Mouse (Mus musculus): ENCODE measurements around the gene Tiam1.

Gene Tiam1

GRCm38 (mm10) chr16:89954114-89954513, 189.5 kb downstream of the Tiam1 start:
- no peak for DNase-seq (ENCODE audit: low read depth)

GRCm38 (mm10) chr16:89952821-89953220, 190.7 kb downstream of the Tiam1 start:
- peak; percentile 77 for DNase-seq (ENCODE audit: low read depth)

DNA sequence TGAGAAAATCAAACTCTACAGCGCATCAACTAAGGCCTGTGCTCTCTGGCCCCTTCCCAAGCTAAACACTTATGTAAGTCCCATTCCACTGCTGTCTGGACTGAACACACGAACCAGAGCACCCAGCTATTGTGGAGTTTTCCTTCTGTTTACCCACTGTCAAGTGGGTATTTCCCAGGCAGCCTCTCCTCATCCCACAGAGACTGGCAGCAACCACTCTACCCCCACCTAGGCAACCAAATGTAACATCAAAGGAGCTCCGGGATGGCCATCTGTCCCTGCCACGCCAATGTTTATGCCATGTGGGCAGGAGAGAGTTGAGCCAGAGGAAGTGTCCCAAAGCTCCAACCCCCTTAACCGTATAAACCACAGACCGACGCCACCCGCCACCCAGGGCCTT, 192.8 kb downstream of the Tiam1 start:
- DNase-seq (ENCODE audit: low read depth): no peak

DNA sequence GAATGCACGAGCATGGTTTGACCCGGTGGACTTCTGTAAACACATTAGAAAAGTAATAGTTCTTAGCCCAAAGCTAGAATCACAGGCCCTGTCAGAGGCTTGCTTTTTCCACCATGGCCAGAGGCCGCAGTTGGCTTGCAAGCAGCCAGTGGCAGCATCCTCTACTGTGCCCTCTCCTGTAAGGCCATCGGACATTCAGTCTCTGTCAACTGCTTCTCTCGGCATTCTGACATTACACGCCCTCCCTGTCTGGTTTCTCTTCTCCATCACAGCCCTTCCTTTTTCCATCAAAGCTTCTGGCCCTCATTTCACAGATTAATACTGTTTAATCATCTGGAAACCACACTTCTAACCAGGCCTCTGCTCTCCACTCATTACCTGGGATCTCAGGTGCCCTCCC, 193.3 kb downstream of the Tiam1 start:
- DNase-seq (ENCODE audit: low read depth): no peak

DNA sequence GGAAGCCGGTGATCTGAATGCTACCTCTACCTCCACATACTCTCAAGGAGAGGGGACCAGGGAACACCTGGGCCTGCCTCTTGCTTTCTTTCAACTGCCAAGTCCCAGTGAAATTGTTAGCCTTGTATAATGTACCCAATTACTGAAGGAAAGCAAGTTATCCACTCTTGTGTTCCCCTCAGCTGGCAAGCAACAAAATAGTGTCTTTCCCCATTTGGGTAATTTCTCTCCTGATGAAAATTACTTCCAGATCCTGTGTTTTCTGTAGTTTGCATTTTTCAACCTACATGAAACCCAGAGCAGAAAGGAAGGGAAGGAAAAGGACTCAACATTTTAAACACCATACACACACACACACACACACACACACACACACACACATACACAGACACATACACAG, 195.5 kb downstream of the Tiam1 start:
- DNase-seq (ENCODE audit: low read depth): no peak

DNA sequence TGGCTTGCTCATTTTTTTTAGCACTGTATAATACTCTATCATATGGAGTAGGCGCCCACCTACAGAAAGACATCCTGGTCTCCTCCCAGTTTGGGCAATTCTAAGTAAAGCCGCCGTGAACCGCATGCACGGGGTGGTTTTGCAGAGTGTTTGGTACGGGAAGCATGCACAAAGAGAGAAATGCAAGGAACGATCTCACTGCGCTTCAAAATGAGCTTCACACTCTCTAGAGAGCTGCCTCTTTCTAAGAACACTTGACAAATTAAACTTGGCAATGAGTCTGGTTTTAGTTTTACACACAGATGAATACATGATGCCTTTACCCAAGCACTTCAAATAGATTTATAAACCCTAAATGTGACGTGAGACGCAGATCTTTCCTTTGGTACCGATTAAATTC, 196.8 kb downstream of the Tiam1 start:
- DNase-seq (ENCODE audit: low read depth): no peak

DNA sequence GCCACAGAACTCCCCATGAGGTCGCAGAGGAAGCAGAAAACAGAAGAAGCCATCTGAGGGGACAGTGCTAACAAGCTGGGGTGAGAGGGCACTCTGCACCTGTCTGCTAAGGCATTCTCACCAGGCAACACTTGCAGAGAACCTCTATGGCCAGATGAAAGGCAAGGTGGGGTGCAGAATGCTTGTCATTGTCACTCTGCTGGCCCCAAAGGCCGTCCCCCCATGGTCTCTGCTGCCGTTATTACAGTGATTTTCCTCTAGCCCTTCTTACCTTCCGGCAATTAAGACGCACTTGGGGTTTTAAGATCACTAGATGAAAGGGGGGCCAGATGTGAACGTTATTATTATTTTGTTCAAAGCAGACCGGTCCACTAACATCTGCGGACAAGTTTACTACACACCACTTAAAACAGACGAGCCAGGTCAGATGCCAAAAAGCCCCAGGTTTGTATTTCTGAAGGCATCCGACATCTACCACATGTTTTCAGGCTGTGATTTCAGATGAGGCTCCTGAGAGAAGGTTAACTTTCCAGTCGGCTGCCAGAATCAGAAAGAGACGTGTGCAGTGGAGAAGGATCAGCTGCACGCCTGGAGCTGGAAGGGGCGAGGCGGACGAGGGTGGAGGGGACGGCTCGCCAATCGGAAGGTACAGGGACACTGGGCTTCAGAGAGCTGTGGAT, 198.8 kb downstream of the Tiam1 start:
- no peak for DNase-seq (ENCODE audit: low read depth)

- DNase-seq (ENCODE audit: low read depth): no peak
Observed at GRCm38 (mm10) chr16:89944050-89944449, 199.5 kb downstream of the Tiam1 start.

DNA sequence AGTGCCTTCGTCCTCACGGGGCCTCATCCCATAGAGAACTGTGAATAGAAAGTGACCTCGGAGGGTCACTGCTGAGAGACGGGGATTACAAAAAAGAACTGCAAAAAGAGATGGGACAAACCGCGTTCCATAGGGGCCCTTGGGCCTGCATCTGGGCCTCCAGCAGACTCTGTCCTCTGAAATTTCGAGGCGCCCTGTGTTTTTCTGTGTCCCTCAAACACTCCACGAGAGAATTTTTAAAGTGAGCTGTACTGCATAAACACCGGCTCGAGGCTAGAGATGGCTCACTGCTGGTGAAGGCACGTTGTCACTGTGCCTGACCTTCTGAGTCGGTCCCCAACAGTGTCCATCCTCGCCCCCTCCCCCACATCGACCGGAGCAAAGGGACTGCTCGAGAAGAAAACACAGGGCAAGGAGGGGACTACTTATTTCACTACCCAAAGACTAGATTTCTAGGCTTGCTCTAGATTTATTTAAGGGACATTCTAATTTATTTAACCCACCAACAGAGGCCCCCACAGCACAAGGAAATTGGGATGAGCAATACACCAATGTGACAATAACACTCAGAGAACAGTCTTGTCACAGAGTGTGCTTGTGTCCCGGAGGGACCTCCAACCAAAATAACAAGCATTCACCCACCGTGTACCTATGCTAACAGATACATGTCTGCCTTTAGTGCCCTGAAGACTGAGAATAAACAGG, 200.2 kb downstream of the Tiam1 start:
- no peak for DNase-seq (ENCODE audit: low read depth)

GRCm38 (mm10) chr16:89940696-89941095, 202.9 kb downstream of the Tiam1 start:
- no peak for DNase-seq (ENCODE audit: low read depth)

GRCm38 (mm10) chr16:89938277-89938676, 205.3 kb downstream of the Tiam1 start:
- DNase-seq (ENCODE audit: low read depth): no peak

DNA sequence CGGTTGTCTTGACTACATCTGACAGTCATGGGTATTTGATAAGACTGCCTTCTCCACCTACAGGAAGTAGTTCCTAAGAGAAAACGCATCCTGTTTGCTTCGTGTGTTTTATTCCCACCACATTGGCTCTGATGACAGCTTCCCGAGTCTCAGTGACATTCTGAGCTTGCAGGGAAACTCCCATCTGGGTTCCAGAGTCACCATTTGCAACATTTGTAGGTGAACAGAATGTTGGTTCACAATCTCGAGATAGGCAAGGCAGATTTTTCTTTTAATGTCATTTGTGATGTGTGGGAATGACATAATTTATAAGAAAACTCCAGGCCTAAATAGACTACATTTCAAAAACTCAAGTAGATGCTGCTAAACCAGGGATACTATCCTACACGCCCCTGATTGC, 207.0 kb downstream of the Tiam1 start:
- no peak for DNase-seq (ENCODE audit: low read depth)

- no peak for DNase-seq (ENCODE audit: low read depth)
Observed at GRCm38 (mm10) chr16:89935398-89935797, 208.2 kb downstream of the Tiam1 start.

- no peak for DNase-seq (ENCODE audit: low read depth)
Observed at GRCm38 (mm10) chr16:89934616-89935015, 209.0 kb downstream of the Tiam1 start.

- DNase-seq (ENCODE audit: low read depth): no peak
Observed at GRCm38 (mm10) chr16:89933976-89934375, 209.6 kb downstream of the Tiam1 start.

- DNase-seq (ENCODE audit: low read depth): no peak
Observed at GRCm38 (mm10) chr16:89928611-89929010, 215.0 kb downstream of the Tiam1 start.

DNA sequence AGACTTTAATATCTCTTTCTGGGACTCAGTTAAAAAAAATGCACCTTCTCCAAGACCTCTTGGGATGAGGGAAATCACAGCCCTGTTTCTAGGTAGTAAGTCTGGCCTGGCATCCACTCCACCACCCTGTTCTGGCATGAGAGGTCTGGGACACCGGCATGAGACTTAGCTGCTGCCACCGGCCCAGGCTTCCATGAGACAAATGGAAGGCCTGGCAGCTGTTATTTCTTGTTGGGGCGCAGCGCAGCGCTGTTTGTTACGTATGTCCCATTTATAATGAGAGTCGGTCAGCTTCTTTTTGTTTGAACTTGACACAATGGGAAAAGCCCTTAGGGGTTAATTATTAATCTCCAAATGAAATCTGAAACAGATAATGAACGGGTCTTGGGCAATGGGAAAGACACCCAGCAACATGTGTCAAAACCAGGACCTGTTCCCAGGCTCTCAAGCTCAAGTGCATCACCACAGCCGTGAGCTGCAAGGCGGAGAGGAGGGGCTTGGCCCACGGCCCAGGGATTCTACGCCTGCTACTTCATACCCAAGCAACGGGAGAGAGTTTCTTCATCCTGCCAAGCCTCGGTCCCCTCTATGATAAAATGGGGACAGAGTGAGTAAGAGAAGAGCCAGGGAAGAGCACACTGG, 219.2 kb downstream of the Tiam1 start:
- DNase-seq (ENCODE audit: low read depth): peak; percentile 5

DNA sequence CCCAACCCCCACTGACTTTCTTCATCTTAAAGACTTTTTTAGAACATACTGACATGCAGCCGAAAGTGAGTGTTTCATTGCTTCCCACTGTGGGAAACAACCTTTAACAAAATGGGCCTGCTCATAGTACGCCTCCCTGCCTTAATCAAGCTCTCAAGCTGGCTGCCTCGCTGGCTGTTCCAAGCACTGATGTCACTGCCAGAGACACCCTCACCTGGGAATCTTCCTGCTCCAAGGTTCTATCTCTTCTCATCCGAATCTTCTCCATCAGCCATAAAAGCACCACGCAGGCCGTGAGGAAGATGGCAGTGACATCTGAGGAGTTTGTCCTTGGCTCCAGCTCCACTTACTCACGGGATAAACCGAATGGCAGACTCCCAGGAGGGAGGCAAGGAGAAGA, 220.3 kb downstream of the Tiam1 start:
- no peak for DNase-seq (ENCODE audit: low read depth)

DNA sequence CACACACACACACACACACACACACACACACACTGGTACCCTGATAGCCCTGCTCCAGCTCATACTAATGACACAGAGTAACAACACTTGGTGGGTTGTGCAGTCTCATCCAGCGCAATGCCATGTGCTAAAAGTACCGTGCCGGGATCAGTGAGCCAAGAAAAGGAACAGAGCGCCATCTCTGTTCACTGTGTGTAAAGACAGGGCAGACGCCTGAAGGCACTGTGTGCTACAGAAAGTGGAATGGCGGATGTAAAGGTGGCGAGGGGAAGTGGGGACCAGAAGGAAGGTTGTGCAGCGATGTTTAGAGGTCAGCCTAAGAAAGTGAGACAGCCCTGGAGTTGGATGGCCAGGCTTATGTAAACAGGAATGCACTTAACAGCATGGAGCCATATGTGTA, 221.1 kb downstream of the Tiam1 start:
- no peak for DNase-seq (ENCODE audit: low read depth)

GRCm38 (mm10) chr16:89921370-89921769, 222.2 kb downstream of the Tiam1 start:
- DNase-seq (ENCODE audit: low read depth): no peak

DNA sequence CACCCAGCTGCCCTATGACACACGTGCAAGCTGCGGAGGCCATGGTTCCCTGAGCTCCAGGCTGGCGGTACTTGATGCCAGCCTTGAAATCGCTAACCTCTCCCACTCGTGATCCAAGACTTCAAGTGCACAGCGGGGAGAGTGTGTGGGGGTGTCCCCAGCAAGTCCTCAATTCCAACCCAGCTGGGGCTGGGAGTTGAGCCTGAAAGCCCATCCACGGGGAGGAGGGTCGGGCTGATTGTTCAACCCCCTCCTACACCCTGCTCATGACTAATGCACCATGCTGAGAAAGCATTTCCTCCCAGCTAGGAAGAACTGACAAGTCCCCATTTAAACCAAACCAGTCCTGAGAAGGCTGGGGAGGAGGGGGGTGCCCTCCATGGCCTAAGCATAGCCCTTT, 223.2 kb downstream of the Tiam1 start:
- no peak for DNase-seq (ENCODE audit: low read depth)

DNA sequence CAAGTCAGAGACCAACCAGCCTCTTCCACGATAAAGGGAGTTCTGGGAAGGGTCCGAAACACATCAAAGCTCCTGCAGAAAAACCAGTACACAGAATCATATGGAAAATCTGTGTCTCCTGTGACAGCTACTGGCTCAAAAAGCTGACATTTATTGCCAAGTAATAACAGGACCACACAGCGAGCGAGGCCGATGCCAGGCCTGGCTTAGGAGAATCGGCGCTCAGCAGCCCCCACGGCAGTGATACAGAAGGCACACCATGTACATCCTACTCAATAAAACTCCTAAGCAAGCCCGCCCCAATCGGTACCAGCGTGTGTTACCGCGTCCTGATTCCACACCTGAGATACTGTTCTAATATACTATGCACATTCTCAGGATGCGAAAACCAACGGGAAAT, 226.2 kb downstream of the Tiam1 start:
- no peak for DNase-seq (ENCODE audit: low read depth)

DNA sequence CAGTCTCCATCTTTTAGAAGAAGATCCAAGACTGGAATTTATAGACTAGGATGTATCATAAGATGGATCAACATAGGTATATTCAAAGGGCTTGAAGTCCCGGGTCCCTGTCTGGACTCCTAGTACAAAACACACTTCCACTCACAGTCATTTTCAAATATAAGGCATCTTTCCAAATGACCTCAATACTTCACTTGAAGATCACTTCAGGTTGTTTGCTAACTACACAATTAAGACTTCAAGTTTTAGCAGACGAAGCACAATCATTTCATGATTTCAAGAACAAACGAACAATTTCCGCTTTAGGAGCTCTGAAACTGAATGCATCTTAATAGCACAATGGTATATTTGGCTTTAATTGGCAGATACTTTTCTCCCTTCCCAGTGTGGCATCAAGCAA, 228.6 kb downstream of the Tiam1 start:
- no peak for DNase-seq (ENCODE audit: low read depth)
